Mouse (Mus musculus) olfactory bulb, adult 2 months (tissue): Measurements from ENCODE around the gene Brca1. TPM values are rescaled to one million over a fixed set of nuclear protein-coding genes. Genes with fewer than 3 reads are reported as not detected.

ENCODE experiments used
- H3K27ac ChIP-seq: fragments of 200-500 bp; 2 replicates; pipeline ENCODE4 v1.5.1; 2012; ENCODE audit warnings: low read depth, low read length; ENCODE audit not compliant: insufficient read depth
- H3K4me1 ChIP-seq: fragments of 200-500 bp; 2 replicates; pipeline ENCODE4 v1.6.1; 2012; ENCODE audit warnings: low read length; ENCODE audit not compliant: control insufficient read depth, insufficient read depth
- H3K4me3 ChIP-seq: fragments of 200-500 bp; 2 replicates; pipeline ENCODE4 v1.5.1; 2012; ENCODE audit warnings: mild to moderate bottlenecking, low read depth, low read length, moderate library complexity; ENCODE audit not compliant: insufficient read depth
- CTCF ChIP-seq: fragments of 200-500 bp; IDR thresholded peaks from 2 replicates; pipeline ENCODE4 v1.5.1; 2012; ENCODE audit warnings: low read depth, mild to moderate bottlenecking, low read length, moderate library complexity; ENCODE audit not compliant: insufficient read depth
- POLR2A ChIP-seq: fragments of 200-500 bp; IDR thresholded peaks from 2 replicates; pipeline ENCODE4 v1.6.1; 2012; ENCODE audit warnings: mild to moderate bottlenecking, low read depth, low read length, moderate library complexity; ENCODE audit not compliant: insufficient read depth
- WGBS: fragments of 180-500 bp; shearing (Covaris S2); methylation state at CpG from one replicate; pipeline ENCODE4 v1.1.7; 2018; 5-methylcytosine and 5-hydroxymethylcytosine counted together
- polyA plus RNA-seq: library from polyadenylated mRNA; stranded (reverse); fragments of >200 nt; gene quantifications from 2 replicates; pipeline ENCODE4 v1.2.4, GENCODE M21; 2012; ENCODE audit warnings: low replicate concordance; ENCODE audit not compliant: missing spikeins, insufficient read depth, insufficient read length

Brca1 gene
- polyA plus RNA-seq, 1 experiment = not detected

GRCm38 (mm10) chr11:101518937-101519336, 32.8 kb downstream of the Brca1 start:
- 37% methylated on average over 5 of the region's 5 CpGs for WGBS

DNA sequence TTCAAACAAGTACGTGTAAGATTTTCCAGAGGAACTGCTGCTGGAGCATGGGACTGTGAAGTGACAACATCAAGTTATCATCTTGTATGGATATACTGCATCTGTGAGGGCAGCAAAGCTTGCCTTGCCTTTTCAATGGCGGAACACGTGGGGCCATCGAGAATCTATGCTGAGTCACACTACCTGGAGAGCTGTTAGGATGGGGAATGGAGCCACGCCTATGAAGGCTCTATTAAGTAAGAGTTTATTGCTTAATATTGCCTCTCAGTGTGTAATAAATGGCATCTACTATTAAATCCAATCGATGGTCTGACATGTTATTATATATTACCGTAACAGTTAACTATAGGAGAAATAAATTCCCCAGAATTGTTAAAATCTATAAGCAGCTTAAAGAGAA, 44.7 kb downstream of the Brca1 start:
- TF ChIP-seq CTCF (no peak), POLR2A (no peak)
- H3K4me1 ChIP-seq = no peaks in the 10 kb centered on the region; the same call in 1 of the 2 replicates
- WGBS = 94% methylated on average over 7 of the region's 7 CpGs
- H3K27ac ChIP-seq = no peak overlapping the region
- no peak overlapping the region for H3K4me3 ChIP-seq

More at GRCm38 (mm10) chr11:101518937-101519336, 32.8 kb downstream of the Brca1 start:
- no peak overlapping the region for H3K27ac ChIP-seq
- H3K4me1 ChIP-seq = peaks cover 3% of the 10 kb centered on the region; the same call in 1 of the 2 replicates
- no peak overlapping the region for H3K4me3 ChIP-seq
- TF ChIP-seq POLR2A (no peak), CTCF (no peak)

DNA sequence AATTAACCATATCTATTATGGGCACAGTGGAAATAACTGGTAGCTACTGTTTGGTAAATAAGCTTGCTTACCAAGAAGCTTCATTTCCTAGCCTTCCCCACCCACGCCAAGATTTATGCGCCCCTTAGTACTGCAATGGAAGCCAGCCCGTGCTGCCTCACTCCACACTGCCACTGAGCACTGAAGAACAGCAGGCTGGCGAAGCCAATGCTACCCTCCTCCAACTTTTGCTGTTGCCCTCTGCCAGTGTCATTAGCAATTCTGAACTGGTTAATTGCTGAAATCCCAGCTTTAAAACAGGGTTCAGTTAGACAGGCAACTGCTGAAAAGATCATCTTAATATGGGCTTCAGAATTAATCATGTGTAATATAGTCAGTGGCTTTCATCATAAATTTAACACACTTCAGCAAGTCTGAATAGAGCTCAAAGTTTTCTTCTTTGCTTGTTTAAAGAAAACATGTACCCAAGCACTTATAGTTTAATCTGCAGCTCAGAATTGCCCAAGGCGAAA, 45.4 kb downstream of the Brca1 start:
- TF ChIP-seq CTCF (no peak), POLR2A (no peak)
- Histone ChIP-seq H3K4me1 (no peaks in the 10 kb centered on the region; the same call in 1 of the 2 replicates), H3K27ac (no peak overlapping the region), H3K4me3 (no peak overlapping the region)
- WGBS = 31% methylated on average over 5 of the region's 5 CpGs

DNA sequence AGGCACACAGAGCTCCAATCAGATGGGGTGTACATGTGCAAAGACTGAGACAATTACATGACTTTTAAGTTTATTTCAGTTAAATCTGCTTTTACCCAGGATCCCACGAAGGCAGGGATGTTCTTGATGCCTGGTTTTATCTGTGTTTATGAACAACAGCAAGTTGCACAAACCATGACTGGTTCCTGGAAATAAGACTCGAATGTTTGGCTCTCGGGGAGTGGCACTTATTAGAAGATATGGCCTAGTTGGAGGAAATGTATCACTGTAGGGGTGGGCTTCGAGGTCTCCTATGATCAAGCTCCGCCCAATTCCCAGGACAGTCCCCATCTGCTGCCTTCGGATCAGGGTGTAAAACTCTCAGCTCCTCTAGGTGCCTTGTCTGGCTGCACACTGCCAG, 65.6 kb downstream of the Brca1 start:
- TF ChIP-seq POLR2A (no peak), CTCF (no peak)
- Histone ChIP-seq H3K27ac (no peak overlapping the region), H3K4me3 (no peak overlapping the region), H3K4me1 (no peaks in the 10 kb centered on the region)
- WGBS = 92% methylated on average over 6 of the region's 6 CpGs

GRCm38 (mm10) chr11:101485509-101486028, 66.2 kb downstream of the Brca1 start:
- Histone ChIP-seq H3K4me3 (no peak overlapping the region), H3K27ac (no peak overlapping the region), H3K4me1 (no peaks in the 10 kb centered on the region)
- no peak for TF ChIP-seq POLR2A
- TF ChIP-seq CTCF = no peak
- 55% methylated on average over 6 of the region's 6 CpGs for WGBS

DNA sequence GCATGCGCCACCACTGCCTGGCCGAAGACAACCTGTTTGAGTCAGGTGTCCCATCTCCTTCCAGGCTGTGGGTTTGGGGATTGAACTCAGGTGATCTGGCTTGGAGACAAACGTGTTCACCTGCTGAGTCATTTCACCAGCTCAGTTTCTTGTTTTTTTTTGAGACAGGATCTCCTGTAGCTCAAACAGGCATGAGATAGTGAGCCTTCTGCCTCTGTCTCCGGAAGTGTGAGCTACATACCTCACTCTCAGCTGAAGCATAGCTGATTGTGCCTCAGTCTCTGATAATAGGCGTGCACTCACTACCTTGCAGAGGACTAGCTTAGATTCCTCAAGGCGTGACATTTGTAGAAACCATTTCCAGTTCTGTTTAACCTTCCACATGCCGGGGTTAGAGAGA, 66.9 kb downstream of the Brca1 start:
- Histone ChIP-seq H3K27ac (no peak overlapping the region), H3K4me1 (no peaks in the 10 kb centered on the region), H3K4me3 (no peak overlapping the region)
- TF ChIP-seq POLR2A (no peak), CTCF (no peak)
- WGBS = 93% methylated on average over 7 of the region's 7 CpGs

DNA sequence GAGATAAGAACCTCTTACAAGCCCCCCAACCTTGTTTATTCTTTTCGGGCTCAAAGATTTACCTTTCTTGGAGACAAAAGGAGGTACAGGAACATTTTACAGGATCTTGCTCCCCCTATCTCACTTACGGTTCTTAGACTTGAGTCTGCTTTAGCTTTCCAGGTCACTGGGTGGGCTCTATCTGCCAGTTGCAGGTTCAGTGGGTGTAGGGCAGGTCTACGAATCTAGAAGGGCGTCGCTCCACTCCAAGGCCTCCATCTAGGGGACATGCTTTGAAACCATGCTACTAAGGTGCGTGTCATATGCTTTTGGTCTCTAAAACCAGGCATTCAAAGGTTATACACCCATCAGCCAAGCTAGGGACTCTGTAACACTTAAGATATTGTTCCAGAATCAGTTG, 67.5 kb downstream of the Brca1 start:
- Histone ChIP-seq H3K27ac (no peak overlapping the region), H3K4me3 (no peak overlapping the region), H3K4me1 (0 out of 2 replicates have a peak, but pooled peaks cover 1% of the 10 kb centered on the region)
- TF ChIP-seq CTCF = no peak
- no peak for TF ChIP-seq POLR2A
- WGBS = 93% methylated on average over 6 of the region's 6 CpGs

GRCm38 (mm10) chr11:101483804-101484203, 68.0 kb downstream of the Brca1 start:
- H3K4me1 ChIP-seq = peaks cover 5% of the 10 kb centered on the region; the same call in 1 of the 2 replicates
- H3K4me3 ChIP-seq = no peak overlapping the region
- 56% methylated on average over 3 of the region's 3 CpGs for WGBS
- no peak for TF ChIP-seq POLR2A
- TF ChIP-seq CTCF = no peak
- no peak overlapping the region for H3K27ac ChIP-seq

GRCm38 (mm10) chr11:101480912-101481311, 70.8 kb downstream of the Brca1 start:
- H3K4me3 ChIP-seq = no peak overlapping the region
- TF ChIP-seq POLR2A (no peak), CTCF (no peak)
- H3K27ac ChIP-seq = no peak overlapping the region
- peaks cover 8% of the 10 kb centered on the region for H3K4me1 ChIP-seq
- WGBS = 79% methylated on average over 6 of the region's 6 CpGs

DNA sequence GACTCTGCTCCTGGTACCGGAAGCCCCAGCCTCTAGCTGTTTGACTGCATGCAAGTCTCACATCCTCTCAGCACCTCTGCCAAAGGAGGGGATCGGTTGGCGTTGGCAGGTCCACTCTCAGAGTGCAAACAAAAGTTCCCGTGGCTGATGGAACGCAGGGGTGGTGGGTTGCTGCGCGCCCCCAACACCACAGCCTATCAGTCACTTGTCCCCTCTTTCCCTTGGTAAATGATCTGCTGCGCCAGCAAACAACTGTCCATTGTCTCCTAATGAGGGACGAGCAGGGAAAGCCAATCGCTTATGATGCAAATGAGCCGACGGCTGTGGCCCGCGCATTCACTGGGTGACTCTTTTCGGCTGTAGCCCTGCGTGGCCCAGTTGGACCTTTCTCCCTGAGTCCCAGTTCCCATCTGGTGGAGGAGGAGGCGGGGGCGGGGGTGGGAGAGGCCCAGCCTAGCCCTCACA, 72.6 kb downstream of the Brca1 start:
- no peak for TF ChIP-seq POLR2A
- TF ChIP-seq CTCF = no peak
- Histone ChIP-seq H3K27ac (no peak overlapping the region), H3K4me1 (peaks cover 8% of the 10 kb centered on the region), H3K4me3 (no peak overlapping the region)
- WGBS = 36% methylated on average over 18 of the region's 18 CpGs
